Mouse (Mus musculus) heart, postnatal 0 days (tissue): ENCODE measurements at regions not wholly inside any gene's neighbourhood (a gene's known extent, or its start where the extent isn't known, plus 50 kb on each side); places are given as distances from the start of the nearest gene placed in this dataset.

ENCODE experiments used
- CTCF ChIP-seq: IDR thresholded peaks from 2 replicates; pipeline ENCODE4 v1.5.1; 2016; ENCODE audit warnings: antibody characterized with exemption, control low read depth, low read depth
- EP300 ChIP-seq: IDR thresholded peaks from 2 replicates; pipeline ENCODE4 v1.6.1; 2016; ENCODE audit warnings: antibody characterized with exemption, low read depth

DNA sequence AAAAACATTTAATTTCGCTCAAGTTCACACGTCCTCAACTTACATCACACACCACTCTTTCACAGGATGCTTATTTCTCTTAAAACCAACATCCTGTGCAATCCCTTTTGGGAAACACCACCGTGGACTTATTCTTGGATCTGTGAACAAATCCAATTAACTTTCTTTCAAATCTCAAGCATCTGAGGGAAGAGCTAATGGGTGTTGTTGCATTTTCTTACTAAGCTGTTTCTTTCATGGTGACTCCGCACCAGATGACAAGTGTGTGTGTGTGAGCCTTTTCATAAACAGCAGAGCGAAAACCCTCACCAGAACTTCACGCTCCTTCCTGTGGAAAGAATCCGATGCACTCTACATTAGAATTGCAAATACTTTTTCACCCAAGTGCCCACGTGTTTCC is 390.6 kb upstream of the Castor2 start:
- no peak for TF ChIP-seq CTCF
- no peak for TF ChIP-seq EP300
